Comparison of ENCODE assay signal across 20 mouse cellular contexts in genomic region chr1:62678611-62679344, GRCm38 (mm10). TPM values are rescaled to one million over a fixed set of nuclear protein-coding genes. Genes with fewer than 3 reads are reported as not detected.
A peak's percentile ranks its signal among the peaks of the same experiment; 100 is the strongest.
DNase-seq lines count a peak whose midpoint lies in the region; ATAC-seq lines count a peak whose summit lies in the region.
"Had no signal": no experiment of that assay in that cellular context is flagged by ENCODE, and none has a peak within 500 bp of the region (broad histone marks: within the 10 kb centered on the region; RNA-seq: fewer than 3 reads in every experiment).

No protein-coding gene starts in this region.

- peak overlapping the region; percentile 45 for H3K27ac ChIP-seq in hindbrain, embryonic 10.5 days
- H3K27ac ChIP-seq in hindbrain, embryonic 11.5 days (ENCODE audit: low read depth, low read length), result no peak overlapping the region
- H3K27ac ChIP-seq: forebrain, embryonic 10.5 days; limb, embryonic 12.5 days; lung, embryonic 15.5 days had no signal

- no peaks in the 10 kb centered on the region for H3K27me3 ChIP-seq in hindbrain, embryonic 10.5 days (ENCODE audit: insufficient read depth, poor library complexity, severe bottlenecking)
- no peaks in the 10 kb centered on the region for H3K27me3 ChIP-seq in hindbrain, embryonic 11.5 days (ENCODE audit: control insufficient read depth, insufficient read depth, low read length)
- H3K27me3 ChIP-seq: embryonic facial prominence, embryonic 13.5 days; lung, embryonic 15.5 days had no signal

- H3K4me2 ChIP-seq in hindbrain, embryonic 11.5 days (replicated peaks; ENCODE audit: low read depth, low read length), result no peak overlapping the region
- H3K4me2 ChIP-seq: embryonic facial prominence, embryonic 13.5 days; limb, embryonic 12.5 days; lung, embryonic 15.5 days; midbrain, embryonic 11.5 days had no signal

- no peak for ATAC-seq in hindbrain, embryonic 11.5 days (ENCODE audit: low FRiP score)
- peak; percentile 90 for ATAC-seq in megakaryocyte, adult 5-6 weeks (ENCODE audit: poor library complexity, severe bottlenecking)
- ATAC-seq: hindbrain, embryonic 16.5 days had no signal

- DNase-seq in hindbrain, embryonic 10.5 days (ENCODE audit: low spot score), result no peak
- DNase-seq in hindbrain, embryonic 11.5 days (ENCODE audit: low spot score), result no peak
- peak; percentile 75 for DNase-seq in ES-CJ7 (ENCODE audit: low read depth, low spot score)
- DNase-seq in c-Kit-positive CD71-negative TER-119-negative erythroid progenitor cells, embryonic 14.5 days (ENCODE audit: low read depth), result peak; percentile 37
- DNase-seq in kidney, postnatal 25 days, result no peak
- no peak for DNase-seq in frontal cortex, postnatal 25 days (ENCODE audit: low spot score in 2 of 2)
- no peak for DNase-seq in c-Kit-positive CD71-positive TER-119-positive erythroid progenitor cells, embryonic 14.5 days (ENCODE audit: low spot score)
- DNase-seq: adrenal gland, postnatal 25 days; cerebellum, postnatal 25 days; gastrocnemius, postnatal 25 days; kidney, adult 2 months; thymus, postnatal 4 days had no signal

- no peak overlapping the region for H3K9ac ChIP-seq in hindbrain, embryonic 11.5 days (ENCODE audit: low read depth, low read length)
- H3K9ac ChIP-seq: embryonic facial prominence, embryonic 13.5 days; limb, embryonic 12.5 days; lung, embryonic 15.5 days had no signal

- WGBS in hindbrain, embryonic 10.5 days, result 32% methylated on average over 4 of the region's 4 CpGs
- WGBS in hindbrain, embryonic 11.5 days, result 39% methylated on average over 4 of the region's 4 CpGs

- H3K9me3 ChIP-seq in hindbrain, embryonic 10.5 days, result peaks cover 8% of the 10 kb centered on the region; the same call in 1 of the 2 replicates
- peaks cover 3% of the 10 kb centered on the region; the same call in 1 of the 2 replicates for H3K9me3 ChIP-seq in hindbrain, embryonic 11.5 days (ENCODE audit: control insufficient read depth, low read length)
- H3K9me3 ChIP-seq: embryonic facial prominence, embryonic 13.5 days; limb, embryonic 12.5 days; lung, embryonic 15.5 days had no signal

- peaks cover 33% of the 10 kb centered on the region for H3K4me1 ChIP-seq in hindbrain, embryonic 10.5 days (replicated peaks)
- 0 out of 2 replicates have a peak, but pooled peaks cover 2% of the 10 kb centered on the region for H3K4me1 ChIP-seq in hindbrain, embryonic 11.5 days (replicated peaks; ENCODE audit: control insufficient read depth, insufficient read depth, low read length)

- H3K36me3 ChIP-seq in hindbrain, embryonic 10.5 days, result no peaks in the 10 kb centered on the region
- H3K36me3 ChIP-seq in hindbrain, embryonic 11.5 days (ENCODE audit: control insufficient read depth, insufficient read depth, low read length), result no peaks in the 10 kb centered on the region
- H3K36me3 ChIP-seq: embryonic facial prominence, embryonic 13.5 days; forebrain, embryonic 10.5 days; limb, embryonic 12.5 days; lung, embryonic 15.5 days had no signal

- H3K4me3 ChIP-seq in hindbrain, embryonic 10.5 days, result no peak overlapping the region
- H3K4me3 ChIP-seq in hindbrain, embryonic 11.5 days (ENCODE audit: low read depth, low read length), result no peak overlapping the region
- H3K4me3 ChIP-seq: embryonic facial prominence, embryonic 13.5 days; forebrain, embryonic 10.5 days; limb, embryonic 12.5 days; lung, embryonic 15.5 days had no signal

RNA-seq across cellular contexts. Expression of gene Nrp2, which starts 24.3 kb away (rescaled TPM):
- polyA plus RNA-seq in hindbrain, embryonic 10.5 days (2016; fragmentation: Nextera tagmentation; extraction: Ambion mirVana), result 21.8 and 23.1 TPM in 2 replicates
- polyA plus RNA-seq in hindbrain, embryonic 11.5 days (2014; fragmentation: Nextera tagmentation; extraction: Ambion mirVana), result 22.5 and 29.3 TPM in 2 replicates
- total RNA-seq in megakaryocyte, adult 5-6 weeks (2015), result 3.5 and 3.9 TPM in 2 replicates
- total RNA-seq in megakaryocyte, adult 5-6 weeks (2017), result 5.9 and 6.5 TPM in 2 replicates
- total RNA-seq: MEL had no signal

Comparison
In these comparisons a context has a peak if more than half of its experiments do, and no peak if none do; other contexts are left out.
1. DNase-seq: peak in ES-CJ7 (single experiment) and c-Kit-positive CD71-negative TER-119-negative erythroid progenitor cells, embryonic 14.5 days (single experiment); none in hindbrain, embryonic 10.5 days (single experiment), hindbrain, embryonic 11.5 days (single experiment), kidney, postnatal 25 days (0 of 2), frontal cortex, postnatal 25 days (0 of 2) and c-Kit-positive CD71-positive TER-119-positive erythroid progenitor cells, embryonic 14.5 days (single experiment).